Mouse (Mus musculus): ENCODE measurements around the gene Gzmb. TPM values are rescaled to one million over a fixed set of nuclear protein-coding genes. Genes with fewer than 3 reads are reported as not detected.
"Not testable (repeated sequence)": the region's sequence is repeated elsewhere in the genome, so short reads cannot be mapped to it uniquely, and the experiment has no call there.

Gzmb gene
- polyA plus RNA-seq (2015; fragmentation: Nextera tagmentation; extraction: Ambion mirVana): not detected in 2 replicates

GRCm38 (mm10) chr14:56262153-56262552 lies at the start of gene Gzmb:
Gene Gzmb (minus strand): TSS chr14:56262260.
- WGBS: 94% methylated on average over 5 of the region's 5 CpGs
- H3K4me1 ChIP-seq (replicated peaks): no peaks in the 10 kb centered on the region
- ATAC-seq (ENCODE audit: low FRiP score): no peak
- no peak within 1 kb of the TSS for H3K9ac ChIP-seq
- no peak within 1 kb of the TSS for H3K4me3 ChIP-seq
- no peaks in the 10 kb centered on the region for H3K27me3 ChIP-seq
- no peaks in the 10 kb centered on the region for H3K36me3 ChIP-seq
- H3K4me2 ChIP-seq: no peak within 1 kb of the TSS
- H3K27ac ChIP-seq: no peak within 1 kb of the TSS
- H3K9me3 ChIP-seq: no peaks in the 10 kb centered on the region

GRCm38 (mm10) chr14:56311801-56312200 lies 49.7 kb upstream of the Gzmb start:
- not testable (repeated sequence) for H3K4me3 ChIP-seq; H3K9ac ChIP-seq; ATAC-seq (ENCODE audit: low FRiP score); H3K9me3 ChIP-seq; H3K4me2 ChIP-seq; H3K27me3 ChIP-seq; H3K27ac ChIP-seq; H3K4me1 ChIP-seq (replicated peaks); H3K36me3 ChIP-seq

- no peak overlapping the region for H3K27ac ChIP-seq
- WGBS: 90% methylated on average over 9 of the region's 9 CpGs
- H3K9me3 ChIP-seq: no peaks in the 10 kb centered on the region
- H3K27me3 ChIP-seq: no peaks in the 10 kb centered on the region
- no peak overlapping the region for H3K4me2 ChIP-seq
- H3K4me3 ChIP-seq: no peak overlapping the region
- H3K4me1 ChIP-seq (replicated peaks): no peaks in the 10 kb centered on the region
- no peak overlapping the region for H3K9ac ChIP-seq
- no peak for ATAC-seq (ENCODE audit: low FRiP score)
- H3K36me3 ChIP-seq: no peaks in the 10 kb centered on the region
Measured at GRCm38 (mm10) chr14:56310238-56310637, 48.2 kb upstream of the Gzmb start.

GRCm38 (mm10) chr14:56304149-56304548 lies 42.1 kb upstream of the Gzmb start:
- no peak overlapping the region for H3K27ac ChIP-seq
- no peaks in the 10 kb centered on the region for H3K36me3 ChIP-seq
- H3K4me3 ChIP-seq: no peak overlapping the region
- 0% methylated on average over 4 of the region's 4 CpGs for WGBS
- no peaks in the 10 kb centered on the region for H3K27me3 ChIP-seq
- no peaks in the 10 kb centered on the region for H3K9me3 ChIP-seq
- ATAC-seq (ENCODE audit: low FRiP score): 0 out of 2 replicates have a peak, but pooled peaks have one; percentile 65
- no peak overlapping the region for H3K9ac ChIP-seq
- H3K4me2 ChIP-seq: no peak overlapping the region
- no peaks in the 10 kb centered on the region for H3K4me1 ChIP-seq (replicated peaks)

- no peaks in the 10 kb centered on the region for H3K9me3 ChIP-seq
- no peak overlapping the region for H3K4me3 ChIP-seq
- H3K27ac ChIP-seq: no peak overlapping the region
- no peaks in the 10 kb centered on the region for H3K36me3 ChIP-seq
- H3K9ac ChIP-seq: no peak overlapping the region
- H3K4me1 ChIP-seq (replicated peaks): no peaks in the 10 kb centered on the region
- ATAC-seq (ENCODE audit: low FRiP score): no peak
- WGBS: 80% methylated on average over 10 of the region's 10 CpGs
- no peak overlapping the region for H3K4me2 ChIP-seq
- H3K27me3 ChIP-seq: no peaks in the 10 kb centered on the region
Measured at GRCm38 (mm10) chr14:56303506-56304025, 41.5 kb upstream of the Gzmb start.

GRCm38 (mm10) chr14:56302091-56302490 lies 40.0 kb upstream of the Gzmb start:
- H3K9me3 ChIP-seq: no peaks in the 10 kb centered on the region
- H3K27ac ChIP-seq: no peak overlapping the region
- 87% methylated on average over 3 of the region's 3 CpGs for WGBS
- no peak overlapping the region for H3K4me2 ChIP-seq
- no peaks in the 10 kb centered on the region for H3K27me3 ChIP-seq
- H3K4me1 ChIP-seq (replicated peaks): no peaks in the 10 kb centered on the region
- H3K4me3 ChIP-seq: no peak overlapping the region
- no peak for ATAC-seq (ENCODE audit: low FRiP score)
- H3K9ac ChIP-seq: no peak overlapping the region
- H3K36me3 ChIP-seq: no peaks in the 10 kb centered on the region

- Histone ChIP-seq H3K4me2 (no peak overlapping the region), H3K4me3 (no peak overlapping the region), H3K9me3 (no peaks in the 10 kb centered on the region), H3K9ac (no peak overlapping the region), H3K4me1 (replicated peaks) (no peaks in the 10 kb centered on the region), H3K27me3 (no peaks in the 10 kb centered on the region), H3K36me3 (no peaks in the 10 kb centered on the region), H3K27ac (no peak overlapping the region)
- WGBS: 76% methylated on average over 5 of the region's 5 CpGs
- no peak for ATAC-seq (ENCODE audit: low FRiP score)
Measured at GRCm38 (mm10) chr14:56296786-56297185, 34.7 kb upstream of the Gzmb start.

GRCm38 (mm10) chr14:56296106-56296505 lies 34.0 kb upstream of the Gzmb start:
- Histone ChIP-seq H3K27ac (no peak overlapping the region), H3K4me1 (replicated peaks) (no peaks in the 10 kb centered on the region), H3K9me3 (no peaks in the 10 kb centered on the region), H3K9ac (no peak overlapping the region), H3K4me2 (no peak overlapping the region), H3K27me3 (no peaks in the 10 kb centered on the region), H3K4me3 (no peak overlapping the region), H3K36me3 (no peaks in the 10 kb centered on the region)
- WGBS: 89% methylated on average over 4 of the region's 4 CpGs
- no peak for ATAC-seq (ENCODE audit: low FRiP score)

- H3K27me3 ChIP-seq: no peaks in the 10 kb centered on the region
- H3K27ac ChIP-seq: no peak overlapping the region
- no peaks in the 10 kb centered on the region for H3K9me3 ChIP-seq
- no peak overlapping the region for H3K4me3 ChIP-seq
- H3K36me3 ChIP-seq: no peaks in the 10 kb centered on the region
- no peaks in the 10 kb centered on the region for H3K4me1 ChIP-seq (replicated peaks)
- no peak for ATAC-seq (ENCODE audit: low FRiP score)
- no peak overlapping the region for H3K4me2 ChIP-seq
- H3K9ac ChIP-seq: no peak overlapping the region
Measured at GRCm38 (mm10) chr14:56293146-56293545, 31.1 kb upstream of the Gzmb start.

GRCm38 (mm10) chr14:56288651-56289050 lies 26.6 kb upstream of the Gzmb start:
- no peaks in the 10 kb centered on the region for H3K36me3 ChIP-seq
- H3K27me3 ChIP-seq: no peaks in the 10 kb centered on the region
- H3K4me3 ChIP-seq: no peak overlapping the region
- 32% methylated on average over 5 of the region's 5 CpGs for WGBS
- no peak overlapping the region for H3K4me2 ChIP-seq
- H3K27ac ChIP-seq: no peak overlapping the region
- no peaks in the 10 kb centered on the region for H3K9me3 ChIP-seq
- no peaks in the 10 kb centered on the region for H3K4me1 ChIP-seq (replicated peaks)
- no peak overlapping the region for H3K9ac ChIP-seq
- no peak for ATAC-seq (ENCODE audit: low FRiP score)

- ATAC-seq (ENCODE audit: low FRiP score): no peak
- H3K9me3 ChIP-seq: no peaks in the 10 kb centered on the region
- no peaks in the 10 kb centered on the region for H3K27me3 ChIP-seq
- no peak overlapping the region for H3K4me3 ChIP-seq
- H3K27ac ChIP-seq: no peak overlapping the region
- no peak overlapping the region for H3K4me2 ChIP-seq
- no peak overlapping the region for H3K9ac ChIP-seq
- H3K36me3 ChIP-seq: no peaks in the 10 kb centered on the region
- no peaks in the 10 kb centered on the region for H3K4me1 ChIP-seq (replicated peaks)
- WGBS: 72% methylated on average over 5 of the region's 5 CpGs
Measured at GRCm38 (mm10) chr14:56287806-56288205, 25.7 kb upstream of the Gzmb start.

- no peak for ATAC-seq (ENCODE audit: low FRiP score)
- no peak overlapping the region for H3K4me3 ChIP-seq
- no peaks in the 10 kb centered on the region for H3K27me3 ChIP-seq
- no peaks in the 10 kb centered on the region for H3K36me3 ChIP-seq
- H3K9me3 ChIP-seq: no peaks in the 10 kb centered on the region
- H3K9ac ChIP-seq: no peak overlapping the region
- no peak overlapping the region for H3K27ac ChIP-seq
- no peaks in the 10 kb centered on the region for H3K4me1 ChIP-seq (replicated peaks)
- no peak overlapping the region for H3K4me2 ChIP-seq
- WGBS: 87% methylated on average over 6 of the region's 6 CpGs
Measured at GRCm38 (mm10) chr14:56284356-56285325, 22.6 kb upstream of the Gzmb start.

GRCm38 (mm10) chr14:56283816-56284215 lies 21.8 kb upstream of the Gzmb start:
- H3K4me3 ChIP-seq: no peak overlapping the region
- no peaks in the 10 kb centered on the region for H3K36me3 ChIP-seq
- H3K27me3 ChIP-seq: no peaks in the 10 kb centered on the region
- no peak for ATAC-seq (ENCODE audit: low FRiP score)
- H3K4me1 ChIP-seq (replicated peaks): no peaks in the 10 kb centered on the region
- no peak overlapping the region for H3K27ac ChIP-seq
- WGBS: 85% methylated on average over 1 of the region's 1 CpGs
- no peaks in the 10 kb centered on the region for H3K9me3 ChIP-seq
- no peak overlapping the region for H3K4me2 ChIP-seq
- no peak overlapping the region for H3K9ac ChIP-seq

Measured in hindbrain, embryonic 13.5 days (tissue).